Mouse (Mus musculus) liver, adult (tissue): ENCODE results near the gene Egfr.

Experiments
- GATA4 ChIP-seq: IDR thresholded peaks from 2 replicates; pipeline ENCODE4 v1.6.1; 2014; ENCODE audit warnings: mild to moderate bottlenecking, low read length; ENCODE audit not compliant: insufficient replicate concordance

The Egfr gene

DNA sequence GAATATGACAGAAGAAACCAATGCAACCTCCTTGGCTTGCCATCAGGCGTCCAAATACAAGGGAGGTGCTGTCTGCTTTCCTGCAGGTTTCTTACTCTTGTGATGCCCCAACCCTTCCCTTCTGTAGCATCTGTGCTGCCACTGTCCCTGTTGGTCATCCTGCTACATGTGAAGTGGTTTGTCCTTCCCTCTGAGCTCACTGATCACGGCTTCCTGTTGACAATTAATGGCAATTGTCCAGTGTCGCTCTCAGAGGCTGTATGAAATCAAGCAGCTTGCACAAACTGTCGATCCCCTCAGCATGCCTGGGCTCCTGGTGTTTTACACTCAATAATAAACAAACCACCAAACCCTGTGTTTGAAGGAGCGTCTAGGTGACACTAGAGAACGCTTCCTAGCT, 134.1 kb downstream of the Egfr start:
- TF ChIP-seq GATA4 = no peak

DNA sequence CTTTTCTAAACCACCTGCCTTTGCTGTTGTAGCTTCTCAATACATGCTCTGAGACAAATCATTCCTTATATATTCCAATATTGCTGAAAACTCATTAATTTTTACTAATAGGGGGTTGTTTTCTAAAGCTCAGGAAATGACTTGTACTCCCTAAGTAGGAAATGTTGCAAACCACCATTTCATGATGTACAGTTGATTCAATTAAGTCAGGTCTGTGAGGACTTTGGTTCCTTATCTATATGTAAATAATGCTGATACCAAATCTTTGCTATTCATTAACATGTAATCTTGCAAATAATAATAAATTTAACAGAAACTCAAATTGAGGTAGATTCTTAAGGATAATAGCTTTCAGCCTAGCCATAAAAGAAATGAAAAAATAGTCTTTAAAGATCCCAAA, 136.1 kb downstream of the Egfr start:
- no peak for TF ChIP-seq GATA4

- no peak for TF ChIP-seq GATA4
These were observed 143.7 kb downstream of the Egfr start for GRCm38 (mm10) chr11:16895441-16896356.

DNA sequence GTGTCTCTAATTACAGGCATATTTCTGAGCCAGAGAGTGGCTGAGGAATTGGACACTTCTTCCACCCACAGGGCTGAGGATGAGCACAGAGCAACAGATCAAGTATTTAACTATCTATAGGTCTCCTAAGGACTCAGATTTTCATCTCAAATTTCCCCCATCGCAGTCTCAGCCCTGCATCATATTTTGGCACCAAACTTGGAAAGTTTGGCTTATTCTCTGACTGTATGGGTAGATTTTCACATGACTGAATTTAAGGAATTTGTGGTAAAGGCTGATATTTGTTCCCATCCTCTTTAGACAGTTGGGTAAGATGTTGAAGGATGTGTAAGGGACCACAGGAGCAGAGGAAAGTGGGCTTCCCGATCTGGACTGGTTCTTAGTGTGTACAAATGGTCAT, 145.7 kb downstream of the Egfr start:
- no peak for TF ChIP-seq GATA4

GRCm38 (mm10) chr11:16900182-16900581, 148.2 kb downstream of the Egfr start:
- no peak for TF ChIP-seq GATA4

DNA sequence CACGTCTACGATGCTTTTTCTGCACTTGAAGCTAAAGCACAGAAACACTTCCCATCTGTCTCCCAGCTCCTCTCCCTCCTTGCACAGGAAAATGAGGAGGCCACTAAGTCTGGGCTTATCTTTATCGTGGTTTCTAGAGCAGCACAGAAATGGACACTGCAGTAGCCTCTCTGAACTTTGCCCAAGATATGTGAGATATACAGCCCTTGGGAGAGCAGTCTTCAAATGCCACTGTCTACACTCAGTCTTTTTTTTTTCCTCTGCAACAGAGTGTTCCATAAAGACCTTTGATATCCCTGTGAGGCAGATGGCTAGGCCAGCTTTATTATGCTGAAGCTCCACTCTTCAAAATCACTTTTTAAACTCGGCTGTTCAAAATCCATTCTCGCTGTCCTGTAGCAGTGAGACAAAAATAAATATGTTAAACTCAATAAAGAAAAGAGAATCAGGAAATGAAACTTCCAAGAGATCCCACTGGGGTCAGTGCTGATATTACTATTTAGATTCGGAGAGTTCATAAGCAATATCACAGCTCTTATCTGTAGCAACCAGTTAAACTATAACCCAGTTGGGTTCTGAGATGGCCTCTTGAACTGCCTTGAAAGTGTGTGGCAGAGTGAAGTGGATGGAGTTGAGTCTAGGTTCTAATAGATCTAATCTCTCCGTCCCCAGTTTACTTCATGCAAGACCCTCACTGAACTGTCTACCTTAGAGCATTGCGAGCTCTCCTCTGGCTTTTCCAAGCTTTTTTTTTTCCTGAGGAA, 148.8 kb downstream of the Egfr start:
- no peak for TF ChIP-seq GATA4

- TF ChIP-seq GATA4 = no peak
These were observed 152.5 kb downstream of the Egfr start for GRCm38 (mm10) chr11:16904302-16905011.

DNA sequence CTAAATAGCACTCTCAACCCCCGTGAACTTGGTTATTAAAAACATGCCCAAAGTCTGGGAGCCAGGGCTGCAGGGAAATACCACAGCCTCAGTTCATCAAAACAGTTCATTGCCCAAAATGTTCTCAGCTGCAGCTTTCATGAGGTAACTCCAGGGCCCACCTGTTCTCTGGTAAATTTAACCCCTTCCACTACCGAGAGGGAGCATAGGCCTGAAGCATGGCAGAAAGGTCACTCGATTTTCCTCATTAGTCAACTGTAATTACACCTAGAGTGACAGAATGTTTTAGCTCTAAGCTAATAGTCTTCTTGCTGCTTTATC, 153.0 kb downstream of the Egfr start:
- TF ChIP-seq GATA4 = no peak

- TF ChIP-seq GATA4 = no peak
These were observed 154.5 kb downstream of the Egfr start for GRCm38 (mm10) chr11:16906530-16906929.

- no peak for TF ChIP-seq GATA4
These were observed 155.6 kb downstream of the Egfr start for GRCm38 (mm10) chr11:16907517-16908129.

GRCm38 (mm10) chr11:16914756-16915155, 162.8 kb downstream of the Egfr start:
- TF ChIP-seq GATA4 = no peak

GRCm38 (mm10) chr11:16915850-16916249, 163.8 kb downstream of the Egfr start:
- no peak for TF ChIP-seq GATA4

DNA sequence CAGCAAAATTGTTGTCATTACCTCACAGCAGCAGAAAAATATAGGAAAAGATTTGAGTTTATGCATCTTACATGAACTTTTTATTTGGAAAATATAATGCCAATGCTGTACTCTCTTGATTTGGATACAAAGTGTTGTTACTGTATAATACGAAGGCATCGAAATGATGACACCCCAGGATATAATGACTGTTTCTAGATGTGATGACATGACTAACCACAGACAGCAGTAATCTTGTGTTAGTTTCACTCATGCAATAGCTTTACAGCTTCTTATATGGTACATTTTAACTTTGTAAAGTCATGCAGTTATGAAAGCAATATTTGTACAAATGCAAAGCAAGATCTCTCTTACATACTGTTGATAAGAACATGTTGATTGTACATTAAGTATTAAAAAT, 165.5 kb downstream of the Egfr start:
- no peak for TF ChIP-seq GATA4

DNA sequence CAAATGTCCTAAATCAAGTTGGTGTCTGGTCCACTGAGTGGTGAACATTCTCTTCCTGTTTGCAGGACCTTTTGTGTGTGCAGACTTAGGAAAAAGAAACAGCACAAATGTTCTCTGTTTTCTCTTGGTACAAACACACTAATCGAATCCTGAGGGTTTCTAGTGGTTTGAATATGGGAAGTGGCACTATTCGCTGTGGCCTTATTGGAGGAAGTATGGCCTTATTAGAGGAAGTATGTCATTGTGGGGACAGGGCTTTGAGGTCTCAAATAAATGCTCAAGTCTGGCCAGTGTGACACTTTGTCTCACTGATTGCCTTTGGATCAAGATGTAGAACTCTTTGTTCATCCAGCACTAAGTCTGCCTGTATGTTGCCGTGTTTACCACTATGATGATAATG, 180.2 kb downstream of the Egfr start:
- no peak for TF ChIP-seq GATA4

- TF ChIP-seq GATA4 = no peak
These were observed 183.7 kb downstream of the Egfr start for GRCm38 (mm10) chr11:16935577-16936236.

DNA sequence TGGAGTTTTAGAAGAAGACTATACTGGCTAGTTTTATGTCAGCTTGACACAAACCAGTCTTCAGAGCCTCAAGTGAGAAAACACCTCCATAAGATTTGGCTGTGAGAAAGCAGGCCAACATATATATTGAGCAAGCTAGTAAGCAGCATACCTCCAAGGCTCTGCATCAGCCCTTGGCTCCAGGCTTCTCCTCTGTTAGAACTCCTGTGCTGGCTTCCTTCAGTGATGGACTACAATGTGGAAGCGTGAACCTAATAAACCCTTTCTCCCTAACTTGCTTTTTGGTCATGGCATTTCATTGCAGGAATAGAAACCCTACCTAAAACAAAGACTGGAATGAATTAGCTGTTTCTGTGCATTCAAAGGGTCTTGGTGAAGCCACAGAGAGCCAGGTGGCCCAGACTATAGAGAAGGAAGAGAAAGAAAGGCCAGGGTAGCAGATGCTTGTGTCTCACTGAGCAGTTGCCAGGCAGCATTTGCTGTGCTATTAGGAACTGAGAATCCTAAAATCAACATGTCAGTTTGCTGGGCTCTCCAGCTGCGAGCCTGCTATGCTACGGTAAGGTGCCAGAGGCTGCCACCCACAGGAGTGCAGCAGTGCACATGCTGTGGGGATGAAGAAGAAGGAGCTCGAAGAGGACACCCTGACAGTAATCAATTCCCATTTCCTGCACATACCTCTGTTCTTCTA, 189.2 kb downstream of the Egfr start:
- TF ChIP-seq GATA4 = no peak
